Mouse (Mus musculus) liver, embryonic 13.5 days (tissue): ENCODE results near the gene Srcin1. TPM values are rescaled to one million over a fixed set of nuclear protein-coding genes. Genes with fewer than 3 reads are reported as not detected.

Experiments
- ATAC-seq: fragments of 200-750 bp; cut with Nextera tagmentation; 2 replicates; pipeline ENCODE4 v1.8.0; 2017; ENCODE audit warnings: low read depth, mild to moderate bottlenecking, moderate number of reproducible peaks, moderate library complexity
- DNase-seq: peaks from one replicate; pipeline ENCODE4 v3.0.0; 2022
- H3K27ac ChIP-seq: fragments of 300-500 bp; sonication (generic); 2 replicates; pipeline ENCODE4 v1.5.1; 2015; ENCODE audit warnings: moderate library complexity, mild to moderate bottlenecking, inconsistent platforms
- H3K27me3 ChIP-seq: fragments of 300-500 bp; sonication (generic); 2 replicates; pipeline ENCODE4 v1.6.1; 2015; ENCODE audit warnings: mild to moderate bottlenecking, inconsistent platforms
- H3K36me3 ChIP-seq: fragments of 300-500 bp; sonication (generic); 2 replicates; pipeline ENCODE4 v1.6.1; 2015; ENCODE audit warnings: mild to moderate bottlenecking, inconsistent platforms
- H3K4me1 ChIP-seq: fragments of 300-500 bp; sonication (generic); replicated peaks from 2 replicates; pipeline ENCODE4 v1.6.1; 2015; ENCODE audit warnings: inconsistent platforms
- H3K4me2 ChIP-seq: fragments of 300-500 bp; sonication (generic); 2 replicates; pipeline ENCODE4 v1.6.1; 2015; ENCODE audit warnings: inconsistent platforms, mild to moderate bottlenecking, moderate library complexity
- H3K4me3 ChIP-seq: fragments of 300-500 bp; sonication (generic); replicated peaks from 2 replicates; pipeline ENCODE4 v1.5.1; 2015; ENCODE audit warnings: mild to moderate bottlenecking, inconsistent platforms
- H3K9ac ChIP-seq: fragments of 300-500 bp; sonication (generic); 2 replicates; pipeline ENCODE4 v1.6.1; 2015; ENCODE audit warnings: mild to moderate bottlenecking, inconsistent platforms
- H3K9me3 ChIP-seq: fragments of 300-500 bp; sonication (generic); replicated peaks from 2 replicates; pipeline ENCODE4 v1.6.1; 2016; ENCODE audit warnings: inconsistent platforms
- WGBS: fragments of 180-500 bp; shearing (Covaris S2); methylation state at CpG from one replicate; pipeline ENCODE4 v1.1.7; 2015; ENCODE audit not compliant: insufficient replicate concordance; 5-methylcytosine and 5-hydroxymethylcytosine counted together
- polyA plus RNA-seq: library from polyadenylated mRNA; unstranded; fragments of >200 nt; fragmentation: Nextera tagmentation; extraction: Ambion mirVana; gene quantifications from 2 replicates; pipeline ENCODE4 v1.2.1, GENCODE M21; 2015

Gene Srcin1
- polyA plus RNA-seq, 1 experiment from 2014 or later, result not detected

DNA sequence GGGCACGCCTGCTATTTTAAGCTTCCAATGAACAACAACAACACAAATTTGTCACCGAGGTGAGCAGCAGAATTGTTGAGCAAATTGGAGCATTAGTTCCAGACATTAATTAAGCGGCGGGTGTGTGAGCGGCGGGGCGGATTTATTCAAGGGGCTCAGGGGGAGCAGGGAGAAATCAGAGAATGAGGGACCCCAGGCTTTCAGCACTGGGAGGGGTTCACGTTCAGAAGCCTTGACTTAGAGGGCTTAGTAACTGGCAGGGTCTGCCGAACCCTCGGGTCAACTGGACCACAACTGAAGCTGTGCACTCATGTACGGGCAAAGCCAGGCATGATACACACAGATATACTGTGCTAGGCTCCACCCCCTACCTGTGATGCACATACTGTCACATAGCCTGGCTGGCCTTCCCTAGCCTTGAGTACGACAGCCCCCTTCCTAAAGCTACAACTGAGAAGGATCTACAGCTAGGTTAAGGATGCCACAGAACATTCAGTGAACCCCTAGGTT lies 38.4 kb downstream of the Srcin1 start:
- Histone ChIP-seq H3K4me1 (peaks cover 25% of the 10 kb centered on the region), H3K36me3 (no peaks in the 10 kb centered on the region), H3K27me3 (peaks cover 94% of the 10 kb centered on the region), H3K9ac (no peak overlapping the region), H3K4me3 (no peak overlapping the region), H3K9me3 (no peaks in the 10 kb centered on the region), H3K27ac (no peak overlapping the region), H3K4me2 (peak overlapping the region; percentile 53; the same call in 1 of the 2 replicates)
- DNase-seq (no peak), ATAC-seq (no peak)
- WGBS, result 37% methylated on average over 12 of the region's 12 CpGs

DNA sequence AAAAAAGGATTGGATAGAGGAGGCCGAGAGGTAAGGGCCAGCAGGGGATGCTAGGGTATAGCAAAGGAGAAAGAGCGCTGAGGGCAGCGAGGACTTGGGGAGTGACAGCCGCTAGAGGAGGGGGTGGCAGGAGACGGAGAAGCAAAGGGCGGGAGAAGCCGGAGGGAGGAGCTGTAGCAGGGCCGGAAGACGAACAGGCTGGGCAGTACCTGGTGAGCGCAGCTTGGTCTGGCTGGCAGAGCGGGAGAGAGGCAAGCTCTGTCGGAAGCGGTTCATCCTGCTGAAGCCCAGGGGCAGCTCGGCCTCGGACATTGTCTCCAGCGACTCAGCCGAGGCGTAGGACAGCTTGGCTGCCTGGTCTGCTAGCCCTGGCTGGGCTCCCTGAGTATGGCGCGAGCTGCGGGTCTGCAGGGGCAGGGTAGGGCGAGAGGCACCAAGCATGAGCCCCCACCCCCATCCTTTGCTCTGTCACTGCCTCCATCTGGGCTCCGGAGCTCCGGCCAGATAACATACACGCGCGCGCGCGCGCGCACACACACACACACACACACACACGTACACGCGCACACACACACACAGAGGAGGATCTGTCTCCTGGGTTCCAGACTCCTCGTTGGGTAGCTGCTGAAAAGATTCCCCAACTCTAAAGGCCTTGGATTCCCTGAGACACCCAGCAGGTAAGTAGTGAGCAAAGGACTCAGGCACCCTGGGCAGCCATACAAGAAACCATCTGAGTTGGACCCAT lies 39.0 kb downstream of the Srcin1 start:
- 3% methylated on average over 27 of the region's 36 CpGs for WGBS
- peaks cover 31% of the 10 kb centered on the region for H3K4me1 ChIP-seq
- no peak for DNase-seq
- no peaks in the 10 kb centered on the region for H3K9me3 ChIP-seq
- peak overlapping the region; percentile 35 for H3K4me3 ChIP-seq
- H3K4me2 ChIP-seq, result peak overlapping the region; percentile 53
- H3K27ac ChIP-seq, result no peak overlapping the region
- no peaks in the 10 kb centered on the region for H3K36me3 ChIP-seq
- peaks cover 94% of the 10 kb centered on the region for H3K27me3 ChIP-seq
- ATAC-seq, result no peak
- H3K9ac ChIP-seq, result no peak overlapping the region

GRCm38 (mm10) chr11:97536083-97536747 lies 39.8 kb downstream of the Srcin1 start:
- Histone ChIP-seq H3K4me3 (peak overlapping the region; percentile 35; the same call in 1 of the 2 replicates), H3K9me3 (no peaks in the 10 kb centered on the region), H3K27me3 (peaks cover 97% of the 10 kb centered on the region), H3K4me1 (peaks cover 37% of the 10 kb centered on the region), H3K27ac (no peak overlapping the region), H3K36me3 (no peaks in the 10 kb centered on the region), H3K9ac (no peak overlapping the region), H3K4me2 (peak overlapping the region; percentile 53; the same call in 1 of the 2 replicates)
- 10% methylated on average over 35 of the region's 35 CpGs for WGBS
- DNase-seq (no peak), ATAC-seq (no peak)

- 42% methylated on average over 5 of the region's 5 CpGs for WGBS
- DNase-seq, result no peak
- Histone ChIP-seq H3K4me1 (peaks cover 37% of the 10 kb centered on the region), H3K36me3 (no peaks in the 10 kb centered on the region), H3K27ac (no peak overlapping the region), H3K9me3 (no peaks in the 10 kb centered on the region), H3K4me2 (no peak overlapping the region), H3K4me3 (no peak overlapping the region), H3K27me3 (peaks cover 97% of the 10 kb centered on the region), H3K9ac (no peak overlapping the region)
- ATAC-seq, result no peak
Measured at GRCm38 (mm10) chr11:97535660-97536059, 40.3 kb downstream of the Srcin1 start.

DNA sequence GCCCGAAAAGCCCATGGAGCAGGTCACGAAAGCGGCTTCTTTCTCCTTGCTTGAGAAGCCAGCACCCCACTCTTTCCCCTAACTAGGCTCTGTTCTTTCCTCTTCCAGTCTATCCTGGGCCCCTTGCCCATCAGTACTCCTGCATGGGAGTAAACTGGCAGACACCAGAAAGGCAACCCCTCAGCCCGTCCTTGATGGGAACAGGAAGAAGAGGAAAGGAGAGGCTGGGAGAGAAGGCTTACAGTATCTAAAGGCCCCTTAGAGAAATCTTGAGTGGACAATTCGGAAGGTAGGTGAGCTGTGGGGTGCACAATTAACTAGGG lies 40.7 kb downstream of the Srcin1 start:
- 9% methylated on average over 5 of the region's 5 CpGs for WGBS
- no peak overlapping the region for H3K27ac ChIP-seq
- no peak overlapping the region for H3K9ac ChIP-seq
- DNase-seq (no peak), ATAC-seq (no peak)
- no peaks in the 10 kb centered on the region for H3K36me3 ChIP-seq
- peaks cover 97% of the 10 kb centered on the region for H3K27me3 ChIP-seq
- H3K4me1 ChIP-seq, result peaks cover 37% of the 10 kb centered on the region
- no peak overlapping the region for H3K4me2 ChIP-seq
- no peak overlapping the region for H3K4me3 ChIP-seq
- no peaks in the 10 kb centered on the region for H3K9me3 ChIP-seq

DNA sequence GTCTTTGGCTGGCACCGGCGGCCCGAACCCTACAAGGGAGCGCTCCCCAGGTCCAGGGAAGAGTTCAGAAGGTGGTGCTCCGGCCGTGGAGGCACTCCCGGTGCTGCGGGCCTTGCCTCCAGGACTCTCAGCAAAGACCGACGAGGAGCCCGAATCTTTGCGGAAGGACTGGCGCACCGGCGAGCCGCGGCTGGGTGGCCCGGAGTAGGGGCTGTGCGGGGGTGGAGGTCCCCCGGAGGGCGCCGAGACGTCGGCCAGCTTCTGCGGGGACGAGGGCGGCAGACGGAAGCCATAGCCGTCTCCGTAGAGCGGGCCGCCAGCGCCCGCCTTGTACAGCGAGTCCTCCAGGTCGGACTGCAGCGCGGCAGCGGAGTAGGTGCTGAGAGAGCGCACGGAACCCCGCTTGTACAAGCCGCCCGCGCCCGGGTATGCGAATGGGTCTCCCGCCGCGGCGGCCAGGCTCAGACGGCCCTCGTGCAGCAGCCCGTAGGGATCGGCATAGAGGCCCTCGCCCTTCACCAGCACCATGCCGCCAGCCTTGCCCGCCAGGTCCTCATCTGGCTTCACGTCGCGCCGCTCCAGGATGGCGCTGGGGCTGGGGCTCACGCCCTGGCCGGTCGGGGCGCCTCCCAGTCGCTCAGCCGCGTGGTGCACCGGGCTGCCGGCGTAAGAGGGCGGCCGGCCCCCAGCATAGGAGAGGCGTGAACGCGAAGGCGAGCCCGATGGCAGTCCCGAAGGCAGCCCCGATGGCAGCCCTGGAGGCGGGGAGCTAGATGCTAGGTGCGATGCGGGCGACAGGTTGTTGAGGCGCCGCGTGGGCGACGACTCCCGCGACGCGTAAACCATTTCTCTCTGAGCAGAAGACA lies 41.3 kb downstream of the Srcin1 start:
- Histone ChIP-seq H3K4me2 (peak overlapping the region; percentile 29), H3K9me3 (no peaks in the 10 kb centered on the region), H3K27me3 (peaks cover 99% of the 10 kb centered on the region), H3K9ac (no peak overlapping the region), H3K4me1 (peaks cover 37% of the 10 kb centered on the region), H3K36me3 (no peaks in the 10 kb centered on the region), H3K4me3 (peak overlapping the region; percentile 10; the same call in 1 of the 2 replicates), H3K27ac (no peak overlapping the region)
- DNase-seq, result no peak
- no peak for ATAC-seq
- 2% methylated on average over 95 of the region's 95 CpGs for WGBS

- no peak overlapping the region for H3K9ac ChIP-seq
- DNase-seq (no peak), ATAC-seq (no peak)
- peaks cover 98% of the 10 kb centered on the region for H3K27me3 ChIP-seq
- H3K4me1 ChIP-seq, result peaks cover 37% of the 10 kb centered on the region
- no peaks in the 10 kb centered on the region for H3K36me3 ChIP-seq
- no peak overlapping the region for H3K4me3 ChIP-seq
- 11% methylated on average over 7 of the region's 7 CpGs for WGBS
- H3K9me3 ChIP-seq, result no peaks in the 10 kb centered on the region
- no peak overlapping the region for H3K27ac ChIP-seq
- H3K4me2 ChIP-seq, result no peak overlapping the region
Measured at GRCm38 (mm10) chr11:97533653-97534052, 42.3 kb downstream of the Srcin1 start.

GRCm38 (mm10) chr11:97532950-97533582 lies 42.9 kb downstream of the Srcin1 start:
- H3K27me3 ChIP-seq, result peaks cover 98% of the 10 kb centered on the region
- peak overlapping the region; percentile 84 for H3K4me2 ChIP-seq
- H3K27ac ChIP-seq, result no peak overlapping the region
- 0 out of 2 replicates have a peak, but pooled peaks have one; percentile 38 for ATAC-seq
- DNase-seq, result no peak
- no peaks in the 10 kb centered on the region for H3K9me3 ChIP-seq
- H3K4me1 ChIP-seq, result peaks cover 37% of the 10 kb centered on the region
- no peak overlapping the region for H3K9ac ChIP-seq
- WGBS, result 4% methylated on average over 20 of the region's 20 CpGs
- H3K4me3 ChIP-seq, result peak overlapping the region; percentile 60
- H3K36me3 ChIP-seq, result no peaks in the 10 kb centered on the region

GRCm38 (mm10) chr11:97532354-97532753 lies 43.6 kb downstream of the Srcin1 start:
- WGBS, result 8% methylated on average over 8 of the region's 8 CpGs

GRCm38 (mm10) chr11:97531381-97532260 lies 44.4 kb downstream of the Srcin1 start:
- H3K9me3 ChIP-seq, result no peaks in the 10 kb centered on the region
- peaks cover 30% of the 10 kb centered on the region for H3K4me1 ChIP-seq
- WGBS, result 6% methylated on average over 46 of the region's 46 CpGs
- peak overlapping the region; percentile 84 for H3K4me2 ChIP-seq
- peak overlapping the region; percentile 60 for H3K4me3 ChIP-seq
- H3K9ac ChIP-seq, result peak overlapping the region; percentile 33; the same call in 1 of the 2 replicates
- H3K27me3 ChIP-seq, result peaks cover 91% of the 10 kb centered on the region
- H3K36me3 ChIP-seq, result no peaks in the 10 kb centered on the region
- H3K27ac ChIP-seq, result no peak overlapping the region
- DNase-seq, result peak; percentile 76
- ATAC-seq, result peak; percentile 71

More at GRCm38 (mm10) chr11:97532354-97532753, 43.6 kb downstream of the Srcin1 start:
- peak; percentile 13; the same call in 1 of the 2 replicates for ATAC-seq
- peak overlapping the region; percentile 84 for H3K4me2 ChIP-seq
- no peaks in the 10 kb centered on the region for H3K36me3 ChIP-seq
- H3K4me1 ChIP-seq, result peaks cover 37% of the 10 kb centered on the region
- 0 out of 2 replicates have a peak overlapping the region, but pooled peaks have one; percentile 33 for H3K9ac ChIP-seq
- no peaks in the 10 kb centered on the region for H3K9me3 ChIP-seq
- H3K27me3 ChIP-seq, result peaks cover 96% of the 10 kb centered on the region
- H3K4me3 ChIP-seq, result peak overlapping the region; percentile 60
- no peak overlapping the region for H3K27ac ChIP-seq
- no peak for DNase-seq
